Mouse (Mus musculus): ENCODE measurements at regions not wholly inside any gene's neighbourhood (a gene's known extent, or its start where the extent isn't known, plus 50 kb on each side); places are given as distances from the start of the nearest gene placed in this dataset.

DNA sequence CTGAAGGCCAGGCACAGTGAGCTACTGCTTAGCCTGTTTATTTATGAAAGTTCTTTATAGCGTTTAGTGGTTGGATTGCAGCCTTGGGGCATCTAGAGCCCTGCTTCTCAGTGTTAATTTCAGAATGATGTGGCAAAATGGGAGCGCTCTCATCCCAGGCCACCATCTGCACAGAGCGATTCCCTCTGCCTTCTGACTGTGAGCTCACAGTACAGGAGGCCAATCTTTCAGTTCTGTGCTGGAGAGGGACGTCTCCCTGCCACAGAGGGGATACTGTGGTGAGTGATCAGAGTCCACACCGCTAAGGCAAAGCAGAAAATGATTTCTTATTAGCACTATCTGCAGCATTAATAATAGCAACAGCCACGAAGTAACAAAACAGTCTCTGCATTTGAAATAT lies 154.2 kb upstream of the Ptbp2 start:
- TF ChIP-seq E2F4 (IDR thresholded peaks at IDR 0.05; ENCODE audit: insufficient read depth) (no peak), POLR2A (IDR thresholded peaks at IDR 0.05; ENCODE audit: insufficient read length, low read depth) (no peak), TCF12 (IDR thresholded peaks at IDR 0.05; ENCODE audit: insufficient read depth, poor library complexity, severe bottlenecking) (no peak), CEBPB (IDR thresholded peaks at IDR 0.05; ENCODE audit: insufficient read depth, poor library complexity, severe bottlenecking) (no peak), MYOD1 (IDR thresholded peaks at IDR 0.05; ENCODE audit: control insufficient read depth in 1 of 3, insufficient read length in 2 of 3, low read depth in 2 of 3) (no peak), POLR2AphosphoS2 (IDR thresholded peaks at IDR 0.05; ENCODE audit: insufficient read length, low read depth) (no peak)
